Mouse (Mus musculus): Measurements from ENCODE around the gene Fam76a. TPM values are rescaled to one million over a fixed set of nuclear protein-coding genes. Genes with fewer than 3 reads are reported as not detected.

The Fam76a gene
- 27.6 and 28.5 TPM in 2 replicates for polyA plus RNA-seq (2015; fragmentation: Nextera tagmentation; extraction: Ambion mirVana)

DNA sequence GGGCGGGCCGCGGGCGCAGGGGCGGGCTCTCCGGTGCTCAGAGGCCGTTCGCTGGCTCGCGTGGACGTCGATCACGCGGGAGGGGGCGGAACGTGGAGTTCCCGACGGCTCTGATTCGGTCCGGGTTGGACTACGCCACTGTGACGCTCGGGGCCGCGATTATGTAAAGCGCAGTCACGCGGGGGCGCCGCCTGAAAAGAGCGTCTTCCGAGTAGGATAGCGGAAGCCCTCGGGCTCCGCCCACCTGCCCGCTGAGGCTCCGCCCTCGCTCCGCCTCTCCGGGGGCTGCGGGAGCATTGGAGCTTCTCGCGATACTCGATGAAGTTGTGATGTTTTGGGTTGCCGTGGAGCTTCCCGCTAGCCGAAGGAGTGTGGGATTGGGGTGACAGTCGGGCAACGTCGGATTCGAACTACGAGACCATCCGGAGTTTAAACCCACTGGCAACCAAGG lies at the start of gene Fam76a:
Gene Fam76a, minus strand, starts transcription at position 1 of the 451 bp plus-strand sequence.
- ATAC-seq (ENCODE audit: insufficient read depth) = peak; percentile 98
- H3K4me3 ChIP-seq (replicated peaks) = peak within 1 kb of the TSS; percentile 87
- H3K36me3 ChIP-seq (replicated peaks) = peaks cover 23% of the 10 kb centered on the region
- H3K9ac ChIP-seq = peak within 1 kb of the TSS; percentile 90
- H3K27ac ChIP-seq (replicated peaks) = peak within 1 kb of the TSS; percentile 99
- H3K4me1 ChIP-seq (replicated peaks) = peaks cover 37% of the 10 kb centered on the region
- H3K4me2 ChIP-seq = peak within 1 kb of the TSS; percentile 80
- WGBS (ENCODE audit: insufficient replicate concordance) = under 1% methylated on average over 53 of the region's 53 CpGs
- H3K27me3 ChIP-seq = no peaks in the 10 kb centered on the region
- no peaks in the 10 kb centered on the region for H3K9me3 ChIP-seq (replicated peaks)

DNA sequence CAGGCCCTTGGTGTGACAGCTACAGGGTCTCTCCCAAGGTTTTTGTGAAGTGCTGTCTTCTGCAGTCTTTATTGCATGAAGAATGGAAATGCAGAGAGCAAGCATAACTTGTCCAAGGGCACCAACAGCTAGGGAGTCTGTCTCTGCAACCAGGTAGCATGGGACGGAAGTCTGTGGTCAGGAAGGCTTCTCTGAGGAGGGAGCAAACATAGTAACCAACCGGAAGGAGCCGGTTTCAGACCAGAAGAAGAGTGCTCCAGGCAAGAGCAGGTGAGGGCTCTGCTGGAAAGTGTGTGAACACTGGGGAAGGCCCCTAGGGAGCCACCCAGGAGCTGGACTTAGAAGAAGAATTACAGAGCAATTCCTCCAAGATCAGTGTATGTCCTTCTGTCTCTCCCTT lies 49.7 kb upstream of the Fam76a start:
- no peak overlapping the region for H3K9ac ChIP-seq
- ATAC-seq (ENCODE audit: insufficient read depth) = no peak
- no peaks in the 10 kb centered on the region for H3K36me3 ChIP-seq (replicated peaks)
- H3K4me3 ChIP-seq (replicated peaks) = no peak overlapping the region
- no peak overlapping the region for H3K4me2 ChIP-seq
- H3K27me3 ChIP-seq = peaks cover 60% of the 10 kb centered on the region
- no peak overlapping the region for H3K27ac ChIP-seq (replicated peaks)
- 39% methylated on average over 3 of the region's 3 CpGs for WGBS (ENCODE audit: insufficient replicate concordance)
- H3K4me1 ChIP-seq (replicated peaks) = peaks cover 34% of the 10 kb centered on the region
- H3K9me3 ChIP-seq (replicated peaks) = no peaks in the 10 kb centered on the region

DNA sequence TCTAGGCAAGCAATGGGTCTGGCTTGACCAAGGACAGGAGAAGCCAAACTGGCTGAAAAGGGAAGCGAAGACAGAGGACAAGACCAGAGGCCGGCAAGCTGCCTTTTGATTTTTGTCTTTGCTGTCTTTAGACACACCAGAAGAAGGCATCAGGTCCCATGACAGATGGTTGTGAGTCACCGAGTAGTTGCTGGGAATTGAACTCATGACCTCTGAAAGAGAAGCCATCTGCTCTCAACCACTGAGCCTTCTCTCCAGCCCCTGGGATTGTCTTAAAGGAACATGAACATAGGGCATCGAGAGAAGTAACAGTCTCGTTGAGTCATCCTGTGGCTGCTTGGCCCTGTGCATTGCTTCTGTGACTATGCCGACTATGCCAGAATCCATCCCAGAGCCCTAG lies 49.2 kb upstream of the Fam76a start:
- Histone ChIP-seq H3K9ac (no peak overlapping the region), H3K36me3 (replicated peaks) (no peaks in the 10 kb centered on the region), H3K27ac (replicated peaks) (no peak overlapping the region), H3K4me2 (no peak overlapping the region), H3K4me3 (replicated peaks) (no peak overlapping the region), H3K9me3 (replicated peaks) (no peaks in the 10 kb centered on the region), H3K4me1 (replicated peaks) (peaks cover 30% of the 10 kb centered on the region), H3K27me3 (peaks cover 55% of the 10 kb centered on the region)
- WGBS (ENCODE audit: insufficient replicate concordance) = 43% methylated on average over 6 of the region's 6 CpGs
- no peak for ATAC-seq (ENCODE audit: insufficient read depth)

DNA sequence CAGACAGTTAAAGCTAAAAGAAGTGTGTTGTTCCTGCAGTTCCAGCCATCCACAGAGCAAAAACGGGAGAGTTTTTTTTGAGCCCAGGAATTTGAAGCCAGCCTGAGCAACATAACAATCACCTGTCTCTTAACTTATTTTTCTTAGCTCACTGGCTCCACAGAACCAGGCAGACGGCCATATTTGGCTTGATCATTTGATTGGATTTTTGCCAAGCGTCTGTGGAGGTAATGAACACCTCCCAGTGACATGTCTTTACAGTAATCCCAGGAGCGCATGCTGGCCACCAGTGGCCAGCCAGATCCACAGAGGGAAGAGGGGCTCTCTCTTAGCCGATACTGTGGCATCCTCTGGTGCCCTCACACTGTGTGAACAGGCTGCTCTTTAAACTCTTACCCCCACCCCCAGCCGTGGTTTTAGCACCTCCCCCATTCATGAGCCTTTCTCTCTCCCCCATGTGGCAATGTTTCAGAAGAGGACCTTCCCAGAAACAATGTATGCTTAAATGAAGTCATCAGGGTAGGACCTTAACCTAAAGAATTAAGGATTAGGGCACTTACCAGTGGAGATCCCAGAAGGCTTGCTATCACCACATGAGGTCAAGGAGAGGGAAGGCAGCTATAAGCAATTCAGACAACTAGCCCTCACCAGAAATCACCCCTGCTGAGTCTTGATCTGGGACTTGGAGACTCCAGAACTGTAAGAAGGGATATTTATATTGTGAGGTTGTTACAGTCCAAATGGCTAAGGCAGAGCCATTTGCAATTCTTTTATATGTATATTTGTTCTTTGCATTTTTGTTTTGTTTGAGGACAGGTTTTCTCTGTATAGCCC lies 46.0 kb upstream of the Fam76a start:
- Histone ChIP-seq H3K4me2 (no peak overlapping the region), H3K9me3 (replicated peaks) (no peaks in the 10 kb centered on the region), H3K27ac (replicated peaks) (no peak overlapping the region), H3K9ac (no peak overlapping the region), H3K27me3 (peaks cover 22% of the 10 kb centered on the region), H3K4me1 (replicated peaks) (peaks cover 6% of the 10 kb centered on the region; the same call in 1 of the 2 replicates), H3K4me3 (replicated peaks) (no peak overlapping the region), H3K36me3 (replicated peaks) (no peaks in the 10 kb centered on the region)
- no peak for ATAC-seq (ENCODE audit: insufficient read depth)
- 46% methylated on average over 6 of the region's 6 CpGs for WGBS (ENCODE audit: insufficient replicate concordance)

DNA sequence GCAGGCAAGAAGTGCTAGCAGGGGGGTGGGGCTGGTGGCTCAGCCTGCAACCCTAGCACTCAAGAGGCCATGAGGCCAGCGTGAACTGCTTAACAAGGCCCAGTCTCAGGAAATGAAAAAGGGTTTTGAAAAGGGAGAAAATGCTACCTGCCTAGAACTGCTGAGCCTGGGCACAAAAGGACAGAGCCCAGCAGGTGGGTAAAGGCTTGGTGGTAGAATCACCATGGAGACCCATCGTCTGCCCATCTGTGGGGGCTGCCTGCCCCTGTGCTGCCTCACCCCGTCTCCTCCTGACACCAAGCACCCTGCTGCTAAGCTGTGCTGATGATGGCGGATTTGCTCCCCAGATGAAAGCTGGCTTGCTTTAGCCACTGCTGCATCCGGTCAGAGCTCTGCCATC lies 42.1 kb upstream of the Fam76a start:
- Histone ChIP-seq H3K9ac (no peak overlapping the region), H3K27ac (replicated peaks) (no peak overlapping the region), H3K4me3 (replicated peaks) (no peak overlapping the region), H3K4me2 (no peak overlapping the region), H3K36me3 (replicated peaks) (no peaks in the 10 kb centered on the region), H3K4me1 (replicated peaks) (peaks cover 24% of the 10 kb centered on the region), H3K27me3 (no peaks in the 10 kb centered on the region), H3K9me3 (replicated peaks) (no peaks in the 10 kb centered on the region)
- WGBS (ENCODE audit: insufficient replicate concordance) = 60% methylated on average over 5 of the region's 5 CpGs
- no peak for ATAC-seq (ENCODE audit: insufficient read depth)

DNA sequence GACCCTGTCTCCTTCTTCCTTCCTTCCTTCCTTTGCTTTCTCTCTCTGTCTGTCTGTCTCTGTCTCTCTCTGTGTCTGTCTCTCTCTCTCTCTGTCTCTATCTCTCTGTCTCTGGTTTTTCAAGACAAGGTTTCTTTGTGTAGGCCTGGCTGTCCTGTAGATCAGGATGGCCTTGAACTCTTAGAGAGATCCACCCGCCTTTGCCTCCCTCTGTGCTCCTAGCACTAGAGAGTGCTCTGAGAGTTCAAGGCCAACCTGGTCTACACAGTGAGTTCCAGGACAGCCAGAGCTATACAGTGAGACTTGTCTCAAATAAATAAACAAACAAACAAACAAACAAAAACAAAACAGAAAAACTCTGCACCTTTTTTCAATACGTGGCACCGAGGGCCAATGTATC lies 41.7 kb upstream of the Fam76a start:
- no peaks in the 10 kb centered on the region for H3K27me3 ChIP-seq

DNA sequence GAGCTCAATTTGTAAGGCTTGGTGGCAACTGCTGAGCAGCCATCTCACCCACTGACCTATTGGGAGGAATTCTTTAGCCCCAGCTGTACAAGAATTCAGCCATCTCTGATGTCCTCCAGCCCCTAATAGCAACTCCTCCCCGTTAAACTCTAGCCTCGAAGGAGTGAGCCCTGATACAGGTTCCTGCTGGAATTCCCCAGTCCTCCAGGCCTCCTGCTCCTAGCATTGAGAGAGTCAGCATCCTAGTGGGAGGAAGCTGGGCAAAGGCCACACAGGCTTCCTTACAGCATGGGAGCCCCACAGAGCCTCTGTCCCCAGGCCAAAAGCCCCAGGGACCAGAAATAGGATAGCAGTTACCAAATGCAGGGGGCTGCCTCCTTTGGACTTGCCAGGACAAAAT lies 41.1 kb upstream of the Fam76a start:
- 41% methylated on average over 2 of the region's 2 CpGs for WGBS (ENCODE audit: insufficient replicate concordance)
- Histone ChIP-seq H3K9ac (no peak overlapping the region), H3K27ac (replicated peaks) (no peak overlapping the region), H3K27me3 (no peaks in the 10 kb centered on the region), H3K4me2 (no peak overlapping the region), H3K4me3 (replicated peaks) (no peak overlapping the region), H3K9me3 (replicated peaks) (no peaks in the 10 kb centered on the region), H3K36me3 (replicated peaks) (no peaks in the 10 kb centered on the region), H3K4me1 (replicated peaks) (peaks cover 32% of the 10 kb centered on the region)
- ATAC-seq (ENCODE audit: insufficient read depth) = no peak

More for the DNA sequence above, 41.7 kb upstream of the Fam76a start:
- Histone ChIP-seq H3K36me3 (replicated peaks) (no peaks in the 10 kb centered on the region), H3K9ac (no peak overlapping the region), H3K4me3 (replicated peaks) (no peak overlapping the region), H3K4me2 (no peak overlapping the region), H3K27ac (replicated peaks) (no peak overlapping the region), H3K9me3 (replicated peaks) (no peaks in the 10 kb centered on the region), H3K4me1 (replicated peaks) (peaks cover 28% of the 10 kb centered on the region)
- WGBS (ENCODE audit: insufficient replicate concordance) = 55% methylated on average over 3 of the region's 3 CpGs
- ATAC-seq (ENCODE audit: insufficient read depth) = no peak

DNA sequence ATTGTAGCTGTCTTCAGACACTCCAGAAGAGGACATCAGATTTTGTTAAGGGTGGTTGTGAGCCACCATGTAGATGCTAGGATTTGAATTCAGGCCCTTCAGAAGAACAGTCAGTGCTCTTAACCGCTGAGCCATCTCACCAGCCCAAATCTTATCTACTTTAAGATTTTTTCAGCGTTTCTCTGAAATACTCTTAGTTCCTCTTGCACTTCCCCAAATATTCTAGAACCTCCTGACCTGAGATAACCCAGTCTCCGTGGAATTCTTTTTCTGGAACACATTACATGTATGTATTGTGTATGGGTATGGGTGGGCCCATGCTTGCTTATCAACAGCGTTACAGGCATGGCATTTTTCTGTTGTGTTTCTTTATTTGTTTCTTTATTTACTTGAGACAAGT lies 40.3 kb upstream of the Fam76a start:
- ATAC-seq (ENCODE audit: insufficient read depth) = no peak
- Histone ChIP-seq H3K4me3 (replicated peaks) (no peak overlapping the region), H3K27ac (replicated peaks) (no peak overlapping the region), H3K9ac (no peak overlapping the region), H3K36me3 (replicated peaks) (no peaks in the 10 kb centered on the region), H3K9me3 (replicated peaks) (no peaks in the 10 kb centered on the region), H3K27me3 (no peaks in the 10 kb centered on the region), H3K4me1 (replicated peaks) (peaks cover 30% of the 10 kb centered on the region), H3K4me2 (no peak overlapping the region)
- 33% methylated on average over 4 of the region's 4 CpGs for WGBS (ENCODE audit: insufficient replicate concordance)

DNA sequence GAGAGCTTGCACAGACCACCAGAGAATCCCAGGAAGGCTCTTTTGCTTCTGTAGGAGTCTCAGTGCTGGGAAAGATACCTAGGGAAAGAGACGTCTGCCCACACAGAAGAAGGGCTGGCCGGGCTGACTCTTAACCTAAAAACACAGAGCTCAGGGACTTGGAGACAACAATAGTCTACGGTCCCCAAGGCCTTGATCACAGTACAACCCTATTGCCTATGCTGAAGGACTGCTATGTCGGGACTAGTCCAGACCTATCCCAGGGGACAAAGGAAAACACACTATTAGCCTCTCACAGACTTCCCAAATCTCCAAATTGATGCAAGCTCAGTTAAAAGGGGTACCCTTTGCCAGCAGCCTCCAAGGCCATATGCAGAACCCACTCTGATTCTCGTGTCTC lies 39.5 kb upstream of the Fam76a start:
- no peak for ATAC-seq (ENCODE audit: insufficient read depth)
- 53% methylated on average over 5 of the region's 5 CpGs for WGBS (ENCODE audit: insufficient replicate concordance)

DNA sequence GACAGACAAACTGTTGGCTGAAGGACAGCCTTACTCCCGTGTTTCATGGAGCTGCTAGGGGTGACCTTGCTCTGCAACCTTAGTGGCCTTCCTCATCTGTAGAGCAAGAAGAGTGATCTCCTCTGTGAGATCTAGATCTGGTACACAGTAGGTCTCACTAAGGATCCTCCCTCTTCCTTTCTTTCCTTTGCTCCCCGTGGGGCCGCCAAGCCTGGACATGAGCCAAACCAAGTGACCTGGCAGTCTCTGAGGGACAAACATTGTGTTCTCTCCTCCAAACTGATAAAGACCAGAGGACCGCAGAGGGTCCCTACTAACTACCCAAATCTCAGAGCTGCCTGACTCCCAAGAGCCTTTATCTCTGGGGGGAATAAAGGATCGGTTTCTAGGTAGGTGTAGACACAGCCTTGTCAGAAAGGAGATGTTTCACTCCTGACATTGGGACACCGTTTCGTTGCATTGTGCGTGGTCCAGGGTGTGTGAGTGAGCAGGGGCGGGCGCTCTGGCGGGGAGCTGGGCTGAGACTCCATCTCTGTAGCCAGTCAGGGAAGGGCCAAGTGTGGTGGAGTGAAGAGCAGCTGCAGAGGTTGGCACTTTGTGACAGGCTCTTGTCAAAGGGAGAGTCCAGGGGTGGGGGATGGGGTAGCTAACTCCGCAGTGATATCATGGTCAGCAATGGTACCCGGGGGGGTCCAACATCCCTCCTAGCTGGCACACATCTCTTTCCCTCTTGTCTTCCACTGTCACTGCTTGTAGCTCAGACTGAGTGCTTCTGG lies 38.7 kb upstream of the Fam76a start:
- Histone ChIP-seq H3K36me3 (replicated peaks) (no peaks in the 10 kb centered on the region), H3K4me2 (no peak overlapping the region), H3K27me3 (no peaks in the 10 kb centered on the region), H3K27ac (replicated peaks) (no peak overlapping the region), H3K4me3 (replicated peaks) (no peak overlapping the region), H3K4me1 (replicated peaks) (peaks cover 30% of the 10 kb centered on the region), H3K9ac (no peak overlapping the region), H3K9me3 (replicated peaks) (no peaks in the 10 kb centered on the region)
- ATAC-seq (ENCODE audit: insufficient read depth) = no peak
- WGBS (ENCODE audit: insufficient replicate concordance) = 45% methylated on average over 13 of the region's 13 CpGs

More for the DNA sequence above, 39.5 kb upstream of the Fam76a start:
- no peaks in the 10 kb centered on the region for H3K27me3 ChIP-seq
- no peaks in the 10 kb centered on the region for H3K36me3 ChIP-seq (replicated peaks)
- H3K4me1 ChIP-seq (replicated peaks) = peaks cover 30% of the 10 kb centered on the region
- H3K9ac ChIP-seq = no peak overlapping the region
- no peak overlapping the region for H3K27ac ChIP-seq (replicated peaks)
- no peak overlapping the region for H3K4me2 ChIP-seq
- no peaks in the 10 kb centered on the region for H3K9me3 ChIP-seq (replicated peaks)
- H3K4me3 ChIP-seq (replicated peaks) = no peak overlapping the region

DNA sequence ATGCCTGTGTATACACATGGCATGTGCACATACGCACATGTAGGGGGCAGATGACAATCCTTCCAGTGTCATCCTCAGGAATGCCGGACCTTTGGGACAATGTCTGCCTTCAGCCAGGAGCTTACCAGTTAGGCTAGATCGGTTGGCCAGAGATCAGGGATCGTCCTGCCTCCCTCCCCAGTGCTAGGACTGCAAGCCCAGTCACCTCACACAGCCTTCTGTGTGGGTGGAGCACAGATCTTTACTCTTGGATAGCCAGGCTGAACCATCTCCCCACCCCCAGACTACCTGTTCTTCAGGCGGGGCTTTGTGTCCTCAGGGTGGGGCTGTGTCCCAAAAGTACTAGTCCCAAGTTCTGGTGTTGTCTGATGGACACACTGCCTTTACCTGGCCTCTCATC lies 38.0 kb upstream of the Fam76a start:
- H3K9me3 ChIP-seq (replicated peaks) = no peaks in the 10 kb centered on the region
- H3K4me2 ChIP-seq = no peak overlapping the region
- 54% methylated on average over 5 of the region's 5 CpGs for WGBS (ENCODE audit: insufficient replicate concordance)
- H3K4me1 ChIP-seq (replicated peaks) = peaks cover 30% of the 10 kb centered on the region
- no peaks in the 10 kb centered on the region for H3K36me3 ChIP-seq (replicated peaks)
- no peak overlapping the region for H3K9ac ChIP-seq
- 0 out of 2 replicates have a peak, but pooled peaks have one; percentile 32 for ATAC-seq (ENCODE audit: insufficient read depth)
- no peaks in the 10 kb centered on the region for H3K27me3 ChIP-seq
- H3K4me3 ChIP-seq (replicated peaks) = no peak overlapping the region
- H3K27ac ChIP-seq (replicated peaks) = no peak overlapping the region
